Mouse (Mus musculus): ENCODE results near the gene Card10. TPM values are rescaled to one million over a fixed set of nuclear protein-coding genes. Genes with fewer than 3 reads are reported as not detected.
"Not testable (repeated sequence)": the region's sequence is repeated elsewhere in the genome, so short reads cannot be mapped to it uniquely, and the experiment has no call there.

Gene Card10
- total RNA-seq (2021) = 10 to 100 TPM; 15.9 to 18.8 TPM

GRCm38 (mm10) chr15:78802776-78803391 lies at the start of gene Card10:
Card10 (minus strand) TSS chr15:78803042.
- DNase-seq = peak; percentile 67

GRCm38 (mm10) chr15:78851505-78852153 lies 48.8 kb upstream of the Card10 start:
- DNase-seq = peak; percentile 96

GRCm38 (mm10) chr15:78850944-78851343 lies 48.1 kb upstream of the Card10 start:
- DNase-seq = no peak

GRCm38 (mm10) chr15:78850059-78850824 lies 47.4 kb upstream of the Card10 start:
- DNase-seq = peak; percentile 23

GRCm38 (mm10) chr15:78849485-78849884 lies 46.6 kb upstream of the Card10 start:
- no peak for DNase-seq

- DNase-seq = peak; percentile 92
These were observed 45.6 kb upstream of the Card10 start for GRCm38 (mm10) chr15:78848467-78848866.

GRCm38 (mm10) chr15:78846805-78847204 lies 44.0 kb upstream of the Card10 start:
- not testable (repeated sequence) for DNase-seq

- DNase-seq = no peak
These were observed 43.5 kb upstream of the Card10 start for GRCm38 (mm10) chr15:78846352-78846751.

GRCm38 (mm10) chr15:78845867-78846266 lies 43.0 kb upstream of the Card10 start:
- DNase-seq = peak; percentile 30

GRCm38 (mm10) chr15:78845321-78845720 lies 42.5 kb upstream of the Card10 start:
- DNase-seq = peak; percentile 56

- peak; percentile 77 for DNase-seq
These were observed 41.9 kb upstream of the Card10 start for GRCm38 (mm10) chr15:78844791-78845190.

GRCm38 (mm10) chr15:78843581-78844469 lies 41.0 kb upstream of the Card10 start:
- peak; percentile 50 for DNase-seq

GRCm38 (mm10) chr15:78842371-78843163 lies 39.7 kb upstream of the Card10 start, which contains the start of gene Cdc42ep1:
Cdc42ep1 (plus strand) TSS chr15:78842624.
- peak; percentile 78 for DNase-seq

GRCm38 (mm10) chr15:78841161-78841790 lies 38.4 kb upstream of the Card10 start:
- DNase-seq = no peak

- no peak for DNase-seq
These were observed 37.9 kb upstream of the Card10 start for GRCm38 (mm10) chr15:78840751-78841150.

GRCm38 (mm10) chr15:78840241-78840640 lies 37.4 kb upstream of the Card10 start:
- peak; percentile 18 for DNase-seq

GRCm38 (mm10) chr15:78839744-78840143 lies 36.9 kb upstream of the Card10 start:
- DNase-seq = peak; percentile 34

GRCm38 (mm10) chr15:78836086-78836621 lies 33.3 kb upstream of the Card10 start:
- peak; percentile 75 for DNase-seq

- DNase-seq = peak; percentile 67
These were observed 32.6 kb upstream of the Card10 start for GRCm38 (mm10) chr15:78835200-78836085.

All from heart, postnatal 4 days (tissue).